Comparison of ENCODE assay signal across 32 mouse cellular contexts in the genomic region with DNA sequence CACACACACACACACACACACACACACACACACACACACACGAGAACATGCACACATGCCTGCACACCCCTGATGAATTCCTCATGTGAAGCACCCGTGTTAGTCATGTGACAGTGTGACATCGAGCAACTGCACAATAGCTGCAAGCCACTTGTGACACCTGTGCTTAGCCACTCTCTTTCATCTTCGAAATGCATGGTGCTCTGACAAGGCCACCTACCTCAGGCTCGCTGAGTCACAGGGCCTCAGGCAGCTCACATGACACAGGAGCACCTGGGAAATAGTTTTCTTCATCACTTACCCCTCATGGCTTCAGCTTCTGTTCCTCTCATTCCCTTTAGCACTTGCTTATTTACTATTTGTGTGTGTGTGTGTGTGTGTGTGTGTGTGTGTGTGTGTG.
A peak's percentile ranks its signal among the peaks of the same experiment; 100 is the strongest.
DNase-seq lines count a peak whose midpoint lies in the region; ATAC-seq and TF ChIP-seq lines count a peak whose summit lies in the region.
"Had no signal": no experiment of that assay in that cellular context is flagged by ENCODE, and none has a peak within 500 bp of the region (broad histone marks: within the 10 kb centered on the region; RNA-seq: fewer than 3 reads in every experiment).

No protein-coding gene starts in this region.

- H3K4me3 ChIP-seq in thymus, adult 2 months (ENCODE audit: control insufficient read depth, insufficient read depth, low read length): no peak overlapping the region
- H3K4me3 ChIP-seq in forebrain, embryonic 13.5 days: no peak overlapping the region
- H3K4me3 ChIP-seq: embryonic facial prominence, embryonic 10.5 days; embryonic facial prominence, embryonic 13.5 days; erythroblast, embryonic 14.5 days; forebrain, embryonic 12.5 days; heart, embryonic 13.5 days had no signal

- no peak for TF ChIP-seq CTCF in thymus, adult 2 months (IDR thresholded peaks at IDR 0.05; ENCODE audit: borderline replicate concordance, control insufficient read depth, extremely low read depth, insufficient read depth, low read length, poor library complexity)

- peak; percentile 5 for DNase-seq in thymus, adult 2 months
- no peak for DNase-seq in thymus, adult 18-20 months
- peak; percentile 67 for DNase-seq in ZHBTc4 (ENCODE audit: low read depth, low spot score)
- peak; percentile 52 for DNase-seq in thymus, postnatal 14 days
- DNase-seq in thymus, postnatal 4 days: peak; percentile 31
- no peak for DNase-seq in gastrocnemius, postnatal 10 days
- DNase-seq in gastrocnemius, postnatal 36 days: no peak
- DNase-seq: adrenal gland, adult 8-10 months; adrenal gland, postnatal 36 days; cerebellum, adult 18-20 months; cerebellum, adult 9-10 months; cerebellum, postnatal 25 days; embryo, embryonic 11 days; gastrocnemius, postnatal 14 days; heart, adult 18-20 months; heart, postnatal 14 days; heart, postnatal 4 days had no signal

- TF ChIP-seq POLR2A in thymus, adult 2 months (IDR thresholded peaks at IDR 0.05; ENCODE audit: control insufficient read depth, extremely low read depth, insufficient read depth, low read length, poor library complexity): no peak

- ATAC-seq in forebrain, embryonic 13.5 days: no peak
- ATAC-seq: activated CD4-positive, CD25-positive, alpha-beta regulatory T cell, adult 4 months; forebrain, embryonic 16.5 days; hindbrain, postnatal 0 days; inflammation-experienced regulatory T-cells, adult 6 months; intestine, embryonic 16.5 days; Patski had no signal

- 45% methylated on average over 5 of the region's 5 CpGs for WGBS in thymus, adult 2 months
- 85% methylated on average over 5 of the region's 5 CpGs for WGBS in forebrain, embryonic 13.5 days

- H3K27ac ChIP-seq in thymus, adult 2 months (ENCODE audit: control insufficient read depth, insufficient read depth, low read length): no peak overlapping the region
- no peak overlapping the region for H3K27ac ChIP-seq in forebrain, embryonic 13.5 days
- H3K27ac ChIP-seq: embryonic facial prominence, embryonic 10.5 days; embryonic facial prominence, embryonic 13.5 days; forebrain, embryonic 12.5 days; heart, embryonic 13.5 days; hindbrain, embryonic 14.5 days; hindbrain, postnatal 0 days had no signal

- H3K36me3 ChIP-seq in thymus, adult 2 months (ENCODE audit: control insufficient read depth, insufficient read depth, low read length): no peaks in the 10 kb centered on the region
- no peaks in the 10 kb centered on the region for H3K36me3 ChIP-seq in forebrain, embryonic 13.5 days (ENCODE audit: poor library complexity, severe bottlenecking)
- H3K36me3 ChIP-seq: embryonic facial prominence, embryonic 10.5 days; embryonic facial prominence, embryonic 13.5 days; forebrain, embryonic 12.5 days; G1E; heart, embryonic 13.5 days had no signal

- no peaks in the 10 kb centered on the region for H3K27me3 ChIP-seq in thymus, adult 2 months (ENCODE audit: control insufficient read depth, insufficient read depth, low read length)
- no peaks in the 10 kb centered on the region for H3K27me3 ChIP-seq in forebrain, embryonic 13.5 days
- H3K27me3 ChIP-seq: CH12.LX; forebrain, embryonic 12.5 days; Patski had no signal

- no peaks in the 10 kb centered on the region for H3K9me3 ChIP-seq in forebrain, embryonic 13.5 days (replicated peaks)
- H3K9me3 ChIP-seq: embryonic facial prominence, embryonic 13.5 days; heart, embryonic 13.5 days had no signal

- H3K4me1 ChIP-seq in thymus, adult 2 months (replicated peaks; ENCODE audit: control insufficient read depth, insufficient read depth, low read length): 0 out of 2 replicates have a peak, but pooled peaks cover 3% of the 10 kb centered on the region
- no peaks in the 10 kb centered on the region for H3K4me1 ChIP-seq in forebrain, embryonic 13.5 days
- H3K4me1 ChIP-seq: embryonic facial prominence, embryonic 13.5 days; forebrain, embryonic 12.5 days; heart, embryonic 13.5 days had no signal

- no peak overlapping the region for H3K4me2 ChIP-seq in forebrain, embryonic 13.5 days
- H3K4me2 ChIP-seq: embryonic facial prominence, embryonic 13.5 days; forebrain, embryonic 12.5 days; heart, embryonic 13.5 days; hindbrain, embryonic 14.5 days had no signal

- H3K9ac ChIP-seq in forebrain, embryonic 13.5 days: no peak overlapping the region
- H3K9ac ChIP-seq: embryonic facial prominence, embryonic 13.5 days; forebrain, embryonic 12.5 days; heart, embryonic 13.5 days; hindbrain, embryonic 14.5 days had no signal

- intact Hi-C loops in gastrocnemius, postnatal 36 days (cut with DNase I): no loop called here

Comparison
In these comparisons a context has a peak if more than half of its experiments do, and no peak if none do; other contexts are left out.
1. DNase-seq: peak in thymus, adult 2 months (single experiment), ZHBTc4 (single experiment), thymus, postnatal 14 days (single experiment) and thymus, postnatal 4 days (single experiment); none in thymus, adult 18-20 months (0 of 2), gastrocnemius, postnatal 10 days (single experiment) and gastrocnemius, postnatal 36 days (0 of 2).